Mouse (Mus musculus): ENCODE results near the gene 4933409G03Rik.
"Not testable (repeated sequence)": the region's sequence is repeated elsewhere in the genome, so short reads cannot be mapped to it uniquely, and the experiment has no call there.

Gene 4933409G03Rik

GRCm38 (mm10) chr2:68582113-68582512 is at the start of gene 4933409G03Rik:
4933409G03Rik (plus strand) TSS chr2:68582413.
- no peak for DNase-seq (ENCODE audit: low read depth, low spot score)

DNA sequence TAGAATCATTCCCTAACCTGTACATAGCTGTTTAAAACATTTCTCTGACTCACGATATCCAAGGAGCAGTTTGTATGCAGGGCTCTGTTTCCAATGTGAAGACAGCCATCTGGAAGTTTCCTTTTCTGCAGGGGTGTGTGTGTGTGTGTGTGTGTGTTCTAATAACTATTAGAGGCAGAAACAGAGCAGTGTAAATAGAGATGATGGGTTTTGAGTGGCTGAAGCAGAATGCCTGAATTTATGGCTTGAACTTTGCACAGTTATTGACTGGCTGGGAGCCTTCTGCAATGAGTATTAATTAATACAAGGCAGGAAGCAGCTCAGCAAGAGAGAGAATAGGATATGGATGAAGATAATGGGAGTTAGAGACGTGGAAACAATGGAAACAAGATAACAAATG is 38.0 kb upstream of the 4933409G03Rik start:
- DNase-seq (ENCODE audit: low read depth, low spot score): no peak

DNA sequence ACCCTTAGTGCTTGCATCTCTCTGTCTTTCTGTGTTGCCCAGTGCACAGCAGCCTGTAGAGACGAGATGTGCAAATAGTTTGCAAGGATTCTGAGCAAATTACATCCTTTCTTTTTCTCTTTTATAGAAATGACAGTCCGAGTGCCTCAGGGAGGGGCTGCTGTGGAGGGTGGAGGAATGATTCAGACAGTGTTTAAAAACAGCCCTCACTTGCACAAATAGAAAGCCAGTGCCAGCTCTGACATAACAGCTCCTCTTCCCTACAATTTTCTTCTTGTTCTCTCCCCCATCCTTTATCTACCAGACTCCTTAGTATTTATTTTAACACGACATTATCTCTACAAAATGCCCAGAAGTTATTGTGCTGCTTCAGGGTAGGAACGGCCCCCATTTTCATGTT is 21.4 kb upstream of the 4933409G03Rik start:
- DNase-seq (ENCODE audit: low read depth, low spot score): no peak

DNA sequence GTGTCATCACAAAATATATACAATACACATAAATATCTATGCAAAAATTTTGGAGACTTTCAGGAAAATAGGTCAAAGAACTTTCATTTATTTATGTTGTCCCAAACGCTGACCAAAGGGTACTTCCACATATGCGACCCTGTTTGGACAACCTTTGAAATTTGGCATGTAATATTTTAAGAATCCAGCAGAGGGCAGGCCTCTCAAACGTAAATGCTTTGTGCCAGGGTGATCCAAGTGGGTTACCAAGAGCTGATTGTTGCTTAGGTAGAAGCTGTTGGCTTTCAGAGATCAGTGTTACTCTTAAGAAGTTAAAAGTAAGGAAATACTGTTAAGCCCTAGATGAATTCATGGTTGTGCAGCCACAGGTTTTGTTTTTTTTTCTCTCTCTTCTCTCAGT is 18.9 kb upstream of the 4933409G03Rik start:
- peak; percentile 16 for DNase-seq (ENCODE audit: low read depth, low spot score)

GRCm38 (mm10) chr2:68568361-68568760 is 13.9 kb upstream of the 4933409G03Rik start:
- DNase-seq (ENCODE audit: low read depth, low spot score): no peak

DNA sequence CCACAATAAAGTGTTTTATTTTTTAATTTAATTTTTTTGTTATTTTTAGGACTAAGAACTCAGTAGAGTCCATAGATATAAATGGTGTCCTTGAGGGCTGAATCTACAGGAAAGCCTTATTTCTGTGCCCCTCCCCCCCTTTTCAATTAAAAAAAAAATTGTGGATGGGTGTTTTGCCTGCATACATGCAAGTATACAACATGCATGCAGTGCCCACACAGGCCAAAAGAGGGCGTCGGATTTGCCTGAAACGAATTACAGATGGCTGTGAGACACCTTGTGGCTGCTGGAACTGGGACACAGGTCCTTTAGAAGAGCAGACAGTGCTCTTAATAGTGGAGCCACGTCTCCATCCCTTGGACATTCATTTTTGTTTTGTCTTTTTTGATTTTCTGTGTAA is 9.9 kb upstream of the 4933409G03Rik start:
- no peak for DNase-seq (ENCODE audit: low read depth, low spot score)

GRCm38 (mm10) chr2:68592765-68593164 is 10.6 kb downstream of the 4933409G03Rik start:
- DNase-seq (ENCODE audit: low read depth, low spot score): no peak

DNA sequence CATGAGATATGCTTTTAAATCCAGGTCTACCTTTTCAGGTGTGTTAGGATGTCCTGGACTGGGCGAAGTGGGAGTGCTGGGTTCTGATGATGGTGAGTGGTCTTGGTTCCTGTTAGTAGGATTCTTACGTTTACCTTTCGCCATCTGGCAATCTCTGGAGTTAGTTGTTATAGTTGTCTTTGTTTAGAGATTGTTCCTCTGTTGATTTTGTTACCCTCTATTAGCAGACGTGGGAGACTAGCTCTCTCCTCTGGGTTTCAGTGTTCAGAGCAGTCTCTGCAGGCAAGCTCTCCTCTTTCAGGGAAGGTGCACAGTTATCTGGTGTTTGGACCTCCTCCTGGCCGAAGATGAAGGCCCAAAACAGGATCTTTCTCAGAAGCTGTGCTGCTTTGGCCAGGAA is 74.0 kb downstream of the 4933409G03Rik start, which contains the start of gene 4932414N04Rik:
Gene 4932414N04Rik, plus strand, starts transcription at position 301 of the 400 bp plus-strand sequence.
- not testable (repeated sequence) for DNase-seq (ENCODE audit: low read depth, low spot score)
